Mouse (Mus musculus) hindbrain, embryonic 11.5 days (tissue): Measurements from ENCODE around the gene Fhit. TPM values are rescaled to one million over a fixed set of nuclear protein-coding genes. Genes with fewer than 3 reads are reported as not detected.

Experiments
- ATAC-seq: fragments of 200-750 bp; cut with Nextera tagmentation; 2 replicates; pipeline ENCODE4 v1.8.0; 2017; ENCODE audit warnings: mild to moderate bottlenecking, moderate TSS enrichment, moderate library complexity; ENCODE audit not compliant: low FRiP score
- DNase-seq: peaks from one replicate; pipeline ENCODE4 v3.0.0-alpha.2; 2015; ENCODE audit warnings: low spot score
- H3K27ac ChIP-seq: fragments of 300-500 bp; sonication (generic); 2 replicates; pipeline ENCODE4 v1.5.1; 2014; ENCODE audit warnings: mild to moderate bottlenecking, low read depth, low read length
- H3K27me3 ChIP-seq: fragments of 300-500 bp; sonication (generic); 2 replicates; pipeline ENCODE4 v1.6.1; 2014; ENCODE audit warnings: mild to moderate bottlenecking, low read length, moderate library complexity, mixed read lengths; ENCODE audit not compliant: control insufficient read depth, insufficient read depth
- H3K36me3 ChIP-seq: fragments of 300-500 bp; sonication (generic); 2 replicates; pipeline ENCODE4 v1.6.1; 2014; ENCODE audit warnings: mild to moderate bottlenecking, low read length, moderate library complexity, mixed read lengths; ENCODE audit not compliant: control insufficient read depth, insufficient read depth
- H3K4me1 ChIP-seq: fragments of 300-500 bp; sonication (generic); replicated peaks from 2 replicates; pipeline ENCODE4 v1.6.1; 2014; ENCODE audit warnings: low read length, mixed read lengths; ENCODE audit not compliant: control insufficient read depth, insufficient read depth
- H3K4me2 ChIP-seq: fragments of 300-500 bp; sonication (generic); replicated peaks from 2 replicates; pipeline ENCODE4 v1.6.1; 2014; ENCODE audit warnings: mild to moderate bottlenecking, low read depth, low read length
- H3K4me3 ChIP-seq: fragments of 300-500 bp; sonication (generic); 2 replicates; pipeline ENCODE4 v1.5.1; 2014; ENCODE audit warnings: low read depth, low read length
- H3K9ac ChIP-seq: fragments of 300-500 bp; sonication (generic); 2 replicates; pipeline ENCODE4 v1.6.1; 2014; ENCODE audit warnings: low read depth, low read length
- H3K9me3 ChIP-seq: fragments of 300-500 bp; sonication (generic); 2 replicates; pipeline ENCODE4 v1.6.1; 2016; ENCODE audit warnings: low read length; ENCODE audit not compliant: control insufficient read depth
- WGBS: fragments of 180-500 bp; shearing (Covaris S2); extraction: QIAGEN DNeasy Blood & Tissue Kit; methylation state at CpG from one replicate; pipeline ENCODE4 v1.1.7; 2014; 5-methylcytosine and 5-hydroxymethylcytosine counted together
- polyA plus RNA-seq: library from polyadenylated mRNA; unstranded; fragments of >200 nt; fragmentation: Nextera tagmentation; extraction: Ambion mirVana; gene quantifications from 2 replicates; pipeline ENCODE4 v1.2.1, GENCODE M21; 2014

The Fhit gene
- polyA plus RNA-seq, 1 experiment from 2014 or later, result 5.0 TPM

GRCm38 (mm10) chr14:10366808-10367207 is 795.0 kb downstream of the Fhit start:
- ATAC-seq (no peak), DNase-seq (no peak)
- Histone ChIP-seq H3K4me3 (no peak overlapping the region), H3K4me1 (no peaks in the 10 kb centered on the region), H3K27ac (no peak overlapping the region), H3K27me3 (no peaks in the 10 kb centered on the region), H3K9ac (no peak overlapping the region), H3K36me3 (no peaks in the 10 kb centered on the region), H3K9me3 (no peaks in the 10 kb centered on the region), H3K4me2 (no peak overlapping the region)
- 92% methylated on average over 4 of the region's 4 CpGs for WGBS

GRCm38 (mm10) chr14:10364281-10364680 is 797.6 kb downstream of the Fhit start:
- Histone ChIP-seq H3K9ac (no peak overlapping the region), H3K4me2 (no peak overlapping the region), H3K4me1 (no peaks in the 10 kb centered on the region), H3K27ac (no peak overlapping the region), H3K9me3 (no peaks in the 10 kb centered on the region), H3K27me3 (no peaks in the 10 kb centered on the region), H3K36me3 (no peaks in the 10 kb centered on the region), H3K4me3 (no peak overlapping the region)
- WGBS, result 69% methylated on average over 6 of the region's 6 CpGs
- ATAC-seq (no peak), DNase-seq (no peak)

GRCm38 (mm10) chr14:10363306-10363705 is 798.5 kb downstream of the Fhit start:
- H3K4me1 ChIP-seq, result no peaks in the 10 kb centered on the region
- H3K9ac ChIP-seq, result no peak overlapping the region
- H3K27me3 ChIP-seq, result no peaks in the 10 kb centered on the region
- WGBS, result 54% methylated on average over 1 of the region's 1 CpGs
- H3K27ac ChIP-seq, result no peak overlapping the region
- no peaks in the 10 kb centered on the region for H3K9me3 ChIP-seq
- H3K4me3 ChIP-seq, result no peak overlapping the region
- no peaks in the 10 kb centered on the region for H3K36me3 ChIP-seq
- no peak overlapping the region for H3K4me2 ChIP-seq
- ATAC-seq (no peak), DNase-seq (no peak)

GRCm38 (mm10) chr14:10345905-10346304 is 815.9 kb downstream of the Fhit start:
- no peak for DNase-seq
- H3K9me3 ChIP-seq, result no peaks in the 10 kb centered on the region

GRCm38 (mm10) chr14:10344064-10344463 is 817.8 kb downstream of the Fhit start:
- 73% methylated on average over 1 of the region's 1 CpGs for WGBS

More at GRCm38 (mm10) chr14:10345905-10346304, 815.9 kb downstream of the Fhit start:
- Histone ChIP-seq H3K27me3 (no peaks in the 10 kb centered on the region), H3K4me2 (no peak overlapping the region), H3K4me3 (no peak overlapping the region), H3K36me3 (no peaks in the 10 kb centered on the region), H3K27ac (no peak overlapping the region), H3K4me1 (no peaks in the 10 kb centered on the region), H3K9ac (no peak overlapping the region)
- ATAC-seq, result no peak

GRCm38 (mm10) chr14:10316764-10317163 is 845.1 kb downstream of the Fhit start:
- no peak overlapping the region for H3K4me2 ChIP-seq
- H3K4me1 ChIP-seq, result no peaks in the 10 kb centered on the region
- DNase-seq (no peak), ATAC-seq (no peak)
- no peaks in the 10 kb centered on the region for H3K27me3 ChIP-seq
- no peaks in the 10 kb centered on the region for H3K36me3 ChIP-seq
- H3K9me3 ChIP-seq, result no peaks in the 10 kb centered on the region
- H3K9ac ChIP-seq, result no peak overlapping the region
- no peak overlapping the region for H3K27ac ChIP-seq
- no peak overlapping the region for H3K4me3 ChIP-seq
- 87% methylated on average over 3 of the region's 3 CpGs for WGBS

More at GRCm38 (mm10) chr14:10344064-10344463, 817.8 kb downstream of the Fhit start:
- no peaks in the 10 kb centered on the region for H3K4me1 ChIP-seq
- H3K27ac ChIP-seq, result no peak overlapping the region
- DNase-seq, result no peak
- H3K4me2 ChIP-seq, result no peak overlapping the region
- H3K27me3 ChIP-seq, result no peaks in the 10 kb centered on the region
- no peak overlapping the region for H3K9ac ChIP-seq
- no peak for ATAC-seq
- H3K4me3 ChIP-seq, result no peak overlapping the region
- no peaks in the 10 kb centered on the region for H3K36me3 ChIP-seq
- H3K9me3 ChIP-seq, result no peaks in the 10 kb centered on the region

- H3K4me3 ChIP-seq, result no peak overlapping the region
- 79% methylated on average over 1 of the region's 1 CpGs for WGBS
- H3K9me3 ChIP-seq, result no peaks in the 10 kb centered on the region
- H3K27ac ChIP-seq, result no peak overlapping the region
- no peak overlapping the region for H3K4me2 ChIP-seq
- no peak overlapping the region for H3K9ac ChIP-seq
- ATAC-seq (no peak), DNase-seq (no peak)
- no peaks in the 10 kb centered on the region for H3K36me3 ChIP-seq
- no peaks in the 10 kb centered on the region for H3K27me3 ChIP-seq
- no peaks in the 10 kb centered on the region for H3K4me1 ChIP-seq
Observed at GRCm38 (mm10) chr14:10312190-10312589, 849.6 kb downstream of the Fhit start.

- Histone ChIP-seq H3K9me3 (no peaks in the 10 kb centered on the region), H3K36me3 (no peaks in the 10 kb centered on the region), H3K4me2 (no peak overlapping the region), H3K9ac (no peak overlapping the region), H3K4me3 (no peak overlapping the region), H3K27me3 (no peaks in the 10 kb centered on the region), H3K4me1 (no peaks in the 10 kb centered on the region), H3K27ac (no peak overlapping the region)
- DNase-seq (no peak), ATAC-seq (no peak)
Observed at GRCm38 (mm10) chr14:10305286-10305685, 856.5 kb downstream of the Fhit start.

- ATAC-seq (no peak), DNase-seq (no peak)
- Histone ChIP-seq H3K27ac (no peak overlapping the region), H3K27me3 (no peaks in the 10 kb centered on the region), H3K9ac (no peak overlapping the region), H3K4me2 (no peak overlapping the region), H3K9me3 (no peaks in the 10 kb centered on the region), H3K4me1 (no peaks in the 10 kb centered on the region), H3K4me3 (no peak overlapping the region), H3K36me3 (no peaks in the 10 kb centered on the region)
- 62% methylated on average over 1 of the region's 1 CpGs for WGBS
Observed at GRCm38 (mm10) chr14:10301497-10301896, 860.3 kb downstream of the Fhit start.
